Mouse (Mus musculus) lung, adult 2 months (tissue): ENCODE results near the gene 2200002J24Rik.

Experiments
- CTCF ChIP-seq: fragments of 200-500 bp; IDR thresholded peaks from 2 replicates; pipeline ENCODE4 v1.5.1; 2011; ENCODE audit warnings: mild to moderate bottlenecking, low read length, control low read depth; ENCODE audit not compliant: insufficient read depth
- POLR2A ChIP-seq: fragments of 200-500 bp; IDR thresholded peaks from 2 replicates; pipeline ENCODE4 v1.6.1; 2011; ENCODE audit warnings: low read depth, mild to moderate bottlenecking, control low read depth, low read length, borderline replicate concordance; ENCODE audit errors: extremely low read depth

DNA sequence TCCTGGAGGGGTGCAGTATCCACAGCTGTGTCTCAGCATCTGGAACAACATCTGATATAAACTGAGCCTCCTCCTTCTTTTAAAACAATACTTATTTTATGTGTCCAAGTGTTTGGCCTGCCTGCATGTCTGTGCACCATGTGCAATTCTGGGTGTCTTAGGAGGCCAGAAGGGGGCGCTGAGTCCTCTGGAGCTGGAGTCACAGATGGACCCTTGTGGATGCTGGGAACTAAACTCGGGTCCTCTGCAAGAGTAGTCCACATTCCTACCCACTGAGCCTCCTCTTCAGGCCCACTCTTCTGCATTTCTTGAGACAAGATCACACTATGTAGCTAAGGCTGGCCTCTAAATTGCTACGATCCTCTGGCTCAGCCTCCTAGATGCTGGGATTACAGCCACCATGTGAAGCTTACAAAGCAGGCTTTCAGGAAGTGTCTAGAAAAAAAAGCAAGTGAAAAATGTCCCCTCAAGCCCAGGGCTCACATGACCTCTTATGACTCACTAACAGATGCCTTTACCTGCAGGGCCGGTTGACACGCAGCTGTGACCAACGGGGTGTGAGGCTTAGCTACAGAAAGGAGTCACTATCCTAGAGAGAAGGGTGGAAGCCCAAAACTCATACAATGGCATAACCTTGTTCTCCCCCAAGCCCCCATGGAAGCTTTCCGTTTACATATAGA, 48.9 kb downstream of the 2200002J24Rik start:
- TF ChIP-seq POLR2A = no peak
- no peak for TF ChIP-seq CTCF
